Mouse (Mus musculus) lung, embryonic 14.5 days (tissue): ENCODE measurements around the gene B2m. TPM values are rescaled to one million over a fixed set of nuclear protein-coding genes. Genes with fewer than 3 reads are reported as not detected.

ENCODE experiments used
- ATAC-seq: fragments of 200-750 bp; cut with Nextera tagmentation; 2 replicates; pipeline ENCODE4 v1.8.0; 2017; ENCODE audit warnings: mild to moderate bottlenecking, moderate TSS enrichment, moderate library complexity; ENCODE audit not compliant: insufficient read depth
- DNase-seq: peaks from one replicate; pipeline ENCODE4 v3.0.0-alpha.2; 2015
- H3K27ac ChIP-seq: fragments of 300-500 bp; sonication (generic); 2 replicates; pipeline ENCODE4 v1.5.1; 2014; ENCODE audit warnings: low read depth, mild to moderate bottlenecking, moderate library complexity
- H3K27me3 ChIP-seq: fragments of 300-500 bp; sonication (generic); 2 replicates; pipeline ENCODE4 v1.6.1; 2014; ENCODE audit warnings: low read length, control low read depth; ENCODE audit not compliant: insufficient read depth
- H3K36me3 ChIP-seq: fragments of 300-500 bp; sonication (generic); 2 replicates; pipeline ENCODE4 v1.6.1; 2014; ENCODE audit warnings: control low read depth; ENCODE audit not compliant: insufficient read depth
- H3K4me1 ChIP-seq: fragments of 300-500 bp; sonication (generic); 2 replicates; pipeline ENCODE4 v1.6.1; 2014; ENCODE audit warnings: antibody characterized with exemption, control low read depth; ENCODE audit not compliant: insufficient read depth
- H3K4me2 ChIP-seq: fragments of 300-500 bp; sonication (generic); 2 replicates; pipeline ENCODE4 v1.6.1; 2014; ENCODE audit warnings: mild to moderate bottlenecking
- H3K4me3 ChIP-seq: fragments of 300-500 bp; sonication (generic); 2 replicates; pipeline ENCODE4 v1.5.1; 2014; ENCODE audit warnings: low read depth, low read length
- H3K9ac ChIP-seq: fragments of 300-500 bp; sonication (generic); 2 replicates; pipeline ENCODE4 v1.6.1; 2014
- H3K9me3 ChIP-seq: fragments of 300-500 bp; sonication (generic); 2 replicates; pipeline ENCODE4 v1.6.1; 2016; ENCODE audit warnings: low read depth, low read length, control low read depth
- CTCF ChIP-seq: IDR thresholded peaks from 2 replicates; pipeline ENCODE4 v1.5.1; 2016; ENCODE audit warnings: antibody characterized with exemption, low read depth
- WGBS: fragments of 180-500 bp; shearing (Covaris S2); extraction: QIAGEN DNeasy Blood & Tissue Kit; methylation state at CpG from one replicate; pipeline ENCODE4 v1.1.7; 2014; 5-methylcytosine and 5-hydroxymethylcytosine counted together
- polyA plus RNA-seq: library from polyadenylated mRNA; unstranded; fragments of >200 nt; fragmentation: Nextera tagmentation; extraction: Ambion mirVana; gene quantifications from 2 replicates; pipeline ENCODE4 v1.2.1, GENCODE M21; 2014

B2m gene
- polyA plus RNA-seq, 1 experiment from 2014 or later: 308 TPM

DNA sequence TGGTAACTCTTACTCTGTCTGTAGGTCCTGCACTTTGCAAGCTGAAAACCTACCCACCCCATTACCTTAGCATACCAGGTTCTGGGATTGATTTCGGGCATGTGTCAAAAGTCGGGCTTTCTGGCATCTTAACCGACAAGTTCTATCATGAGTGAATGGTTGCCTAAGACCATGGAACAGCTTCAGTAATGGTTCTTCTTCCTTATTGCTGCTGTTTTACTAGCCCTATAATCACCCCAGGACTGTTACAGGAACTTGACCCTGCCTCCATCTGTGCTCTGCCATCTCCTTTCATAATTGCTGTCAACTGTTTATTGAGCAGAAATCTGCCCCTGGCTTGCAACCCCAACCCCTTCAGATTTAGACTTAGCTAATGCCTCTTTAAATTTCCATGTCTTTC lies 39.3 kb downstream of the B2m start:
- no peak overlapping the region for H3K9ac ChIP-seq
- H3K9me3 ChIP-seq: no peaks in the 10 kb centered on the region
- H3K27ac ChIP-seq: no peak overlapping the region
- H3K27me3 ChIP-seq: no peaks in the 10 kb centered on the region
- no peaks in the 10 kb centered on the region for H3K4me1 ChIP-seq
- no peak for DNase-seq
- ATAC-seq: no peak
- no peaks in the 10 kb centered on the region for H3K36me3 ChIP-seq
- H3K4me2 ChIP-seq: no peak overlapping the region
- WGBS: 90% methylated on average over 3 of the region's 3 CpGs
- H3K4me3 ChIP-seq: no peak overlapping the region
- TF ChIP-seq CTCF: no peak

DNA sequence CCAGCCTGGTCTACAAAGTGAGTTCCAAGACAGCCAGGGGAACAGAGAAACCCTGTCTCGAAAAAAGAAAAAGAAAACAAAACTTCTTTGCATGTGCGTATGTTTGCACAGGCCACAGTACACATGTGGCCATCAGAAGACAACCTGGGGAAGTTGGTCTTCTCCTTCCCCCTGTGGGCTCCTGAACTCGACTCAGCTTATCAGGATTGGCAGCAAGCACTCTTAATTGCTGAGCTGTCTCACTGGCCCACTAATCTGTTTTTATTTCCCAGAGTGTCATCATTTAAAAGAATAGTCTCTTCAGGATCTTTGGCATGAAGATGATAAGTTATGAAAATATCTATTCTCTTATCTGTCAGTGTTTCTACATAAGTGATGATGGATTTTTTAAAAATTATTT lies 44.4 kb downstream of the B2m start:
- no peaks in the 10 kb centered on the region for H3K9me3 ChIP-seq
- H3K27me3 ChIP-seq: no peaks in the 10 kb centered on the region
- WGBS: 66% methylated on average over 3 of the region's 3 CpGs
- no peak overlapping the region for H3K9ac ChIP-seq
- no peaks in the 10 kb centered on the region for H3K4me1 ChIP-seq
- H3K4me3 ChIP-seq: no peak overlapping the region
- ATAC-seq: no peak
- no peak for TF ChIP-seq CTCF
- no peaks in the 10 kb centered on the region for H3K36me3 ChIP-seq
- no peak overlapping the region for H3K4me2 ChIP-seq
- no peak for DNase-seq
- H3K27ac ChIP-seq: no peak overlapping the region

DNA sequence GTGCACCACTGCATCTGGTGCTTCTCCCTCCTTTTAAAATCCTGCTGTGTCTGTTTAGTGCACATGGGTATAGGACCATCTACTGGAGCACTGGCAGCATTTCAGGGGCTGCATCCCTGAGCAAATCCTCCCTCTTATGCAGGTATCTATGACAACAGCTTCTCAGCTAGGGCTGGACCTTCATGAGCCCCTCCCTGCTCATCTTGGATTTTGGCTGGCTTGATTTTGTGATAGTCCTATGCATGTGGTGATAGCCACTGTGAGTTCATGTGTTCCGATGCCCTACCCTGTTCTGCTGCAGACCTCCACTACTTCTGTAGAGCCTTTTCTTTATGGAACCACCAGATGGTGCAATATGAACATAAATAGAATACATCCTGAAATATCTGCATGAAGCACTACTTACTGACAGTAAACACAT lies 47.0 kb downstream of the B2m start:
- H3K9ac ChIP-seq: no peak overlapping the region
- ATAC-seq: peak; percentile 58; the same call in 1 of the 2 replicates
- H3K27ac ChIP-seq: no peak overlapping the region
- no peak overlapping the region for H3K4me2 ChIP-seq
- 48% methylated on average over 1 of the region's 1 CpGs for WGBS
- no peak overlapping the region for H3K4me3 ChIP-seq
- H3K27me3 ChIP-seq: no peaks in the 10 kb centered on the region
- H3K9me3 ChIP-seq: no peaks in the 10 kb centered on the region
- no peaks in the 10 kb centered on the region for H3K4me1 ChIP-seq
- DNase-seq: peak; percentile 71
- H3K36me3 ChIP-seq: no peaks in the 10 kb centered on the region
- TF ChIP-seq CTCF: peak; percentile 55

DNA sequence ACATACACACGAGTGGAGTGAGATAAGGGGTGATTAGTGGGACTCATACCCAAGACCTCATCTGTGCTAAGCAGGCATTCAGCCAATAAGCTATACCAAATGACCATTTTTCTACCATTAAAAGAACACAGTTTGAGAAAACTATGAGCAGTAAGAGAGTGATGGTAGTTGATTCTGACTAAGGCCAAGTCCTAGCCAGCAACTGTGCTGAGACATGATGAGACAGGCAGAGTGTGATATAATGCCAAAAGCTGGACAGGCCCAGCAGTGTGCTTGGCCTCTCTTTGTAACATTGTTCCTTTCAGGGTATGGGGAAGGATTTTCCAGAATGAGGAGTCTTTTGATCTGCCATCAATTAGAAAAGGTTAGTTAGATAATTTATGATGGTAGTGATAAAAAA lies 54.0 kb downstream of the B2m start:
- H3K4me1 ChIP-seq: no peaks in the 10 kb centered on the region
- ATAC-seq: peak; percentile 65; the same call in 1 of the 2 replicates
- H3K9ac ChIP-seq: no peak overlapping the region
- no peaks in the 10 kb centered on the region for H3K36me3 ChIP-seq
- H3K4me3 ChIP-seq: no peak overlapping the region
- no peaks in the 10 kb centered on the region for H3K27me3 ChIP-seq
- peak; percentile 51 for DNase-seq
- no peak for TF ChIP-seq CTCF
- H3K4me2 ChIP-seq: no peak overlapping the region
- H3K27ac ChIP-seq: no peak overlapping the region
- no peaks in the 10 kb centered on the region for H3K9me3 ChIP-seq
- 24% methylated on average over 1 of the region's 1 CpGs for WGBS

Other genes with a start within 250 kb of the B2m start
- 58.9 and 60.2 TPM in 2 replicates for gene Ctdspl2, start 191.7 kb upstream of the B2m start, polyA plus RNA-seq
- 0.12 TPM in 1 of 2 replicates, not detected in the other for gene Mageb3, start 191.6 kb upstream of the B2m start, polyA plus RNA-seq
- gene Eif3j1, start 119.1 kb upstream of the B2m start, polyA plus RNA-seq: 12.7 and 12.9 TPM in 2 replicates
- 11.5 and 14.3 TPM in 2 replicates for gene Spg11, start 29.3 kb upstream of the B2m start, polyA plus RNA-seq
- gene Trim69, start 13.0 kb downstream of the B2m start, polyA plus RNA-seq: not detected in 2 replicates
- gene Patl2, start 38.5 kb downstream of the B2m start, polyA plus RNA-seq: not detected in 2 replicates
- not detected in 2 replicates for gene Terb2, start 38.6 kb downstream of the B2m start, polyA plus RNA-seq
- 16.0 and 16.2 TPM in 2 replicates for gene Sord, start 87.1 kb downstream of the B2m start, polyA plus RNA-seq
- 0.07 TPM in 1 of 2 replicates, not detected in the other for gene Duox2, start 150.8 kb downstream of the B2m start, polyA plus RNA-seq
- 0.11 TPM in 1 of 2 replicates, not detected in the other for gene Duoxa2, start 151.2 kb downstream of the B2m start, polyA plus RNA-seq
- gene Duoxa1, start 166.0 kb downstream of the B2m start, polyA plus RNA-seq: not detected in 2 replicates
- gene Duox1, start 168.0 kb downstream of the B2m start, polyA plus RNA-seq: not detected in 2 replicates
- 3.7 and 5.1 TPM in 2 replicates for gene Shf, start 221.5 kb downstream of the B2m start, polyA plus RNA-seq